Mouse (Mus musculus): ENCODE measurements at regions not wholly inside any gene's neighbourhood (a gene's known extent, or its start where the extent isn't known, plus 50 kb on each side); places are given as distances from the start of the nearest gene placed in this dataset.
A peak's percentile ranks its signal among the peaks of the same experiment; 100 is the strongest.

GRCm38 (mm10) chr4:99491536-99492514 is 164.3 kb upstream of the Foxd3 start:
- no peak overlapping the region for H3K27ac ChIP-seq
- H3K27me3 ChIP-seq: no peaks in the 10 kb centered on the region
- H3K36me3 ChIP-seq: no peaks in the 10 kb centered on the region
- no peaks in the 10 kb centered on the region for H3K9me3 ChIP-seq
- H3K4me2 ChIP-seq: no peak overlapping the region
- WGBS: 81% methylated on average over 12 of the region's 12 CpGs
- no peak overlapping the region for H3K4me3 ChIP-seq (replicated peaks)
- no peak overlapping the region for H3K9ac ChIP-seq (replicated peaks)
- no peaks in the 10 kb centered on the region for H3K4me1 ChIP-seq (replicated peaks)
- ATAC-seq (ENCODE audit: insufficient number of reproducible peaks, insufficient read depth, low FRiP score, low TSS enrichment, low read depth): no peak

- no peak for ATAC-seq (ENCODE audit: insufficient number of reproducible peaks, insufficient read depth, low FRiP score, low TSS enrichment, low read depth)
- Histone ChIP-seq H3K36me3 (no peaks in the 10 kb centered on the region), H3K4me1 (replicated peaks) (no peaks in the 10 kb centered on the region), H3K4me2 (no peak overlapping the region), H3K27me3 (no peaks in the 10 kb centered on the region), H3K4me3 (replicated peaks) (no peak overlapping the region), H3K27ac (no peak overlapping the region), H3K9ac (replicated peaks) (no peak overlapping the region), H3K9me3 (no peaks in the 10 kb centered on the region)
- WGBS: 68% methylated on average over 10 of the region's 10 CpGs
Measured at GRCm38 (mm10) chr4:99503221-99503744, 152.8 kb upstream of the Foxd3 start.

GRCm38 (mm10) chr4:99511993-99512392 is 144.1 kb upstream of the Foxd3 start:
- H3K27me3 ChIP-seq: no peaks in the 10 kb centered on the region
- H3K9me3 ChIP-seq: no peaks in the 10 kb centered on the region; the same call in 1 of the 2 replicates
- no peak overlapping the region for H3K27ac ChIP-seq
- no peaks in the 10 kb centered on the region for H3K4me1 ChIP-seq (replicated peaks)
- ATAC-seq (ENCODE audit: insufficient number of reproducible peaks, insufficient read depth, low FRiP score, low TSS enrichment, low read depth): no peak
- no peak overlapping the region for H3K4me3 ChIP-seq (replicated peaks)
- no peak overlapping the region for H3K9ac ChIP-seq (replicated peaks)
- 65% methylated on average over 6 of the region's 6 CpGs for WGBS
- no peak overlapping the region for H3K4me2 ChIP-seq
- no peaks in the 10 kb centered on the region for H3K36me3 ChIP-seq

GRCm38 (mm10) chr4:99516883-99517282 is 139.2 kb upstream of the Foxd3 start:
- no peak for ATAC-seq (ENCODE audit: insufficient number of reproducible peaks, insufficient read depth, low FRiP score, low TSS enrichment, low read depth)

GRCm38 (mm10) chr4:99527441-99527840 is 128.7 kb upstream of the Foxd3 start:
- Histone ChIP-seq H3K36me3 (no peaks in the 10 kb centered on the region), H3K9ac (replicated peaks) (no peak overlapping the region), H3K4me1 (replicated peaks) (no peaks in the 10 kb centered on the region), H3K9me3 (no peaks in the 10 kb centered on the region), H3K27ac (no peak overlapping the region), H3K4me2 (no peak overlapping the region), H3K27me3 (no peaks in the 10 kb centered on the region), H3K4me3 (replicated peaks) (no peak overlapping the region)
- no peak for ATAC-seq (ENCODE audit: insufficient number of reproducible peaks, insufficient read depth, low FRiP score, low TSS enrichment, low read depth)
- WGBS: 93% methylated on average over 12 of the region's 12 CpGs

More at GRCm38 (mm10) chr4:99516883-99517282, 139.2 kb upstream of the Foxd3 start:
- no peaks in the 10 kb centered on the region for H3K36me3 ChIP-seq
- no peak overlapping the region for H3K4me3 ChIP-seq (replicated peaks)
- no peaks in the 10 kb centered on the region; the same call in 1 of the 2 replicates for H3K9me3 ChIP-seq
- H3K27me3 ChIP-seq: no peaks in the 10 kb centered on the region
- H3K27ac ChIP-seq: no peak overlapping the region
- H3K4me1 ChIP-seq (replicated peaks): no peaks in the 10 kb centered on the region
- WGBS: 76% methylated on average over 3 of the region's 3 CpGs
- H3K4me2 ChIP-seq: no peak overlapping the region
- no peak overlapping the region for H3K9ac ChIP-seq (replicated peaks)

- WGBS: 72% methylated on average over 6 of the region's 6 CpGs
- Histone ChIP-seq H3K4me3 (replicated peaks) (no peak overlapping the region), H3K27ac (no peak overlapping the region), H3K4me2 (no peak overlapping the region), H3K4me1 (replicated peaks) (peaks cover 6% of the 10 kb centered on the region; the same call in 1 of the 2 replicates), H3K27me3 (peaks cover 12% of the 10 kb centered on the region), H3K36me3 (no peaks in the 10 kb centered on the region), H3K9ac (replicated peaks) (no peak overlapping the region), H3K9me3 (0 out of 2 replicates have a peak, but pooled peaks cover 10% of the 10 kb centered on the region)
- no peak for ATAC-seq (ENCODE audit: insufficient number of reproducible peaks, insufficient read depth, low FRiP score, low TSS enrichment, low read depth)
Measured at GRCm38 (mm10) chr4:99544014-99544413, 112.1 kb upstream of the Foxd3 start.

GRCm38 (mm10) chr4:99545742-99546141 is 110.4 kb upstream of the Foxd3 start:
- H3K9me3 ChIP-seq: 0 out of 2 replicates have a peak, but pooled peaks cover 6% of the 10 kb centered on the region
- H3K4me1 ChIP-seq (replicated peaks): peaks cover 6% of the 10 kb centered on the region; the same call in 1 of the 2 replicates
- no peak for ATAC-seq (ENCODE audit: insufficient number of reproducible peaks, insufficient read depth, low FRiP score, low TSS enrichment, low read depth)
- no peak overlapping the region for H3K4me2 ChIP-seq
- H3K27me3 ChIP-seq: peaks cover 15% of the 10 kb centered on the region
- no peak overlapping the region for H3K27ac ChIP-seq
- no peak overlapping the region for H3K4me3 ChIP-seq (replicated peaks)
- no peak overlapping the region for H3K9ac ChIP-seq (replicated peaks)
- WGBS: 9% methylated on average over 3 of the region's 3 CpGs
- no peaks in the 10 kb centered on the region for H3K36me3 ChIP-seq

GRCm38 (mm10) chr4:99557963-99558362 is 98.1 kb upstream of the Foxd3 start:
- H3K4me2 ChIP-seq: no peak overlapping the region

GRCm38 (mm10) chr4:99560604-99561003 is 95.5 kb upstream of the Foxd3 start:
- H3K36me3 ChIP-seq: no peaks in the 10 kb centered on the region

More at GRCm38 (mm10) chr4:99557963-99558362, 98.1 kb upstream of the Foxd3 start:
- peaks cover 3% of the 10 kb centered on the region; the same call in 1 of the 2 replicates for H3K4me1 ChIP-seq (replicated peaks)
- no peaks in the 10 kb centered on the region for H3K9me3 ChIP-seq
- H3K9ac ChIP-seq (replicated peaks): no peak overlapping the region
- 59% methylated on average over 5 of the region's 5 CpGs for WGBS
- peaks cover 43% of the 10 kb centered on the region for H3K27me3 ChIP-seq
- no peak overlapping the region for H3K27ac ChIP-seq
- no peak overlapping the region for H3K4me3 ChIP-seq (replicated peaks)
- no peak for ATAC-seq (ENCODE audit: insufficient number of reproducible peaks, insufficient read depth, low FRiP score, low TSS enrichment, low read depth)
- H3K36me3 ChIP-seq: no peaks in the 10 kb centered on the region

GRCm38 (mm10) chr4:99561506-99561937 is 94.6 kb upstream of the Foxd3 start:
- H3K4me2 ChIP-seq: 0 out of 2 replicates have a peak overlapping the region, but pooled peaks have one; percentile 16
- 7% methylated on average over 6 of the region's 6 CpGs for WGBS
- H3K9ac ChIP-seq (replicated peaks): no peak overlapping the region
- no peak overlapping the region for H3K4me3 ChIP-seq (replicated peaks)
- peaks cover 44% of the 10 kb centered on the region for H3K27me3 ChIP-seq
- no peaks in the 10 kb centered on the region for H3K9me3 ChIP-seq
- ATAC-seq (ENCODE audit: insufficient number of reproducible peaks, insufficient read depth, low FRiP score, low TSS enrichment, low read depth): no peak
- no peaks in the 10 kb centered on the region for H3K36me3 ChIP-seq
- no peak overlapping the region for H3K27ac ChIP-seq
- H3K4me1 ChIP-seq (replicated peaks): peaks cover 3% of the 10 kb centered on the region; the same call in 1 of the 2 replicates

More at GRCm38 (mm10) chr4:99560604-99561003, 95.5 kb upstream of the Foxd3 start:
- no peak overlapping the region for H3K9ac ChIP-seq (replicated peaks)
- no peak for ATAC-seq (ENCODE audit: insufficient number of reproducible peaks, insufficient read depth, low FRiP score, low TSS enrichment, low read depth)
- H3K9me3 ChIP-seq: no peaks in the 10 kb centered on the region
- H3K27me3 ChIP-seq: peaks cover 44% of the 10 kb centered on the region
- no peak overlapping the region for H3K27ac ChIP-seq
- 36% methylated on average over 8 of the region's 8 CpGs for WGBS
- H3K4me2 ChIP-seq: no peak overlapping the region
- H3K4me3 ChIP-seq (replicated peaks): no peak overlapping the region
- peaks cover 3% of the 10 kb centered on the region; the same call in 1 of the 2 replicates for H3K4me1 ChIP-seq (replicated peaks)

GRCm38 (mm10) chr4:99565401-99565800 is 90.7 kb upstream of the Foxd3 start:
- no peak overlapping the region for H3K27ac ChIP-seq
- peaks cover 3% of the 10 kb centered on the region; the same call in 1 of the 2 replicates for H3K4me1 ChIP-seq (replicated peaks)
- H3K27me3 ChIP-seq: peaks cover 25% of the 10 kb centered on the region
- no peak overlapping the region for H3K9ac ChIP-seq (replicated peaks)
- H3K4me2 ChIP-seq: no peak overlapping the region
- no peaks in the 10 kb centered on the region for H3K36me3 ChIP-seq
- 91% methylated on average over 9 of the region's 9 CpGs for WGBS
- peaks cover 3% of the 10 kb centered on the region for H3K9me3 ChIP-seq
- no peak for ATAC-seq (ENCODE audit: insufficient number of reproducible peaks, insufficient read depth, low FRiP score, low TSS enrichment, low read depth)
- H3K4me3 ChIP-seq (replicated peaks): no peak overlapping the region
